Comparison of ENCODE assay signal across 14 mouse cellular contexts in the genomic region with DNA sequence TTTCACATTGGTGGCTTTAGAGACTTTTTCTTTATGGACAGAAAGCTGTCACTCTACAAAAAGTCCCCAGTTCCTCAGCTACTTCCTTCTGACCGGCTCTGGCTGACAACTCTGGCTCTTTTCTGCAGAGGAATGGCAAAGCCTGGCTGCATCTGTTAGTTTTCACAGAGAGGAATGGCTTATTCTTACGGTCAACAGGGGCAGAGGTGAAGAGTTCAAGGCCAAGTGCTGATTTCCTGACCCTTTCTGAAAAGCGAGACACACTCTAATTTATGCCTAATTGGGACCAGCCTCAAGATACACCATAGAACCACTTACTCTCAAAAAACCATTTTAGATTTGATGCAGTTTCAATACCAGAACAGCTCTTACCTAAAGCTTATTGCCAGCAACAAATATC. TPM values are rescaled to one million over a fixed set of nuclear protein-coding genes. Genes with fewer than 3 reads are reported as not detected.
A peak's percentile ranks its signal among the peaks of the same experiment; 100 is the strongest.
DNase-seq lines count a peak whose midpoint lies in the region; ATAC-seq and TF ChIP-seq lines count a peak whose summit lies in the region.
"Had no signal": no experiment of that assay in that cellular context is flagged by ENCODE, and none has a peak within 500 bp of the region (broad histone marks: within the 10 kb centered on the region; RNA-seq: fewer than 3 reads in every experiment).

No protein-coding gene starts in this region.

- H3K27ac ChIP-seq in layer of hippocampus, adult 2 months, result peak overlapping the region; percentile 62
- H3K27ac ChIP-seq in embryonic facial prominence, embryonic 13.5 days, result peak overlapping the region; percentile 14; the same call in 1 of the 2 replicates
- peak overlapping the region; percentile 48 for H3K27ac ChIP-seq in neural tube, embryonic 15.5 days (replicated peaks)

- no peak overlapping the region for H3K4me3 ChIP-seq in layer of hippocampus, adult 2 months
- no peak overlapping the region for H3K4me3 ChIP-seq in embryonic facial prominence, embryonic 13.5 days
- no peak overlapping the region for H3K4me3 ChIP-seq in neural tube, embryonic 15.5 days (replicated peaks)
- H3K4me3 ChIP-seq: forebrain, embryonic 13.5 days; megakaryocyte, embryonic 14.5 days; neural tube, embryonic 12.5 days had no signal

- 18% methylated on average over 3 of the region's 3 CpGs for WGBS in embryonic facial prominence, embryonic 13.5 days
- 11% methylated on average over 3 of the region's 3 CpGs for WGBS in neural tube, embryonic 15.5 days

- H3K4me1 ChIP-seq in embryonic facial prominence, embryonic 13.5 days, result peaks cover 21% of the 10 kb centered on the region
- H3K4me1 ChIP-seq in neural tube, embryonic 15.5 days, result peaks cover 29% of the 10 kb centered on the region

- H3K27me3 ChIP-seq in embryonic facial prominence, embryonic 13.5 days, result no peaks in the 10 kb centered on the region
- H3K27me3 ChIP-seq in neural tube, embryonic 15.5 days (replicated peaks), result no peaks in the 10 kb centered on the region
- H3K27me3 ChIP-seq: CH12.LX; forebrain, embryonic 13.5 days; megakaryocyte, embryonic 14.5 days; neural tube, embryonic 12.5 days had no signal

- no peak for DNase-seq in layer of hippocampus, adult 2 months (ENCODE audit: low spot score in 2 of 2)
- no peak for DNase-seq in layer of hippocampus, postnatal 14 days (ENCODE audit: low spot score in 2 of 2)
- peak; percentile 80 for DNase-seq in embryo, embryonic 10.5 days (ENCODE audit: low spot score)
- no peak for DNase-seq in ovary, postnatal 10 days (ENCODE audit: low spot score)
- DNase-seq in thymus, postnatal 25 days, result no peak
- DNase-seq: cerebellum, adult 11 months; heart, postnatal 10 days; right cerebral cortex, postnatal 14 days had no signal

- H3K4me2 ChIP-seq in embryonic facial prominence, embryonic 13.5 days, result no peak overlapping the region
- H3K4me2 ChIP-seq in neural tube, embryonic 15.5 days, result no peak overlapping the region
- H3K4me2 ChIP-seq: forebrain, embryonic 13.5 days had no signal

- no peak for TF ChIP-seq CTCF in layer of hippocampus, adult 2 months (conservative IDR thresholded peaks at IDR 0.05)

- no peaks in the 10 kb centered on the region for H3K9me3 ChIP-seq in embryonic facial prominence, embryonic 13.5 days
- H3K9me3 ChIP-seq in neural tube, embryonic 15.5 days (replicated peaks), result no peaks in the 10 kb centered on the region
- H3K9me3 ChIP-seq: forebrain, embryonic 13.5 days; megakaryocyte, embryonic 14.5 days; neural tube, embryonic 12.5 days had no signal

- ATAC-seq in embryonic facial prominence, embryonic 13.5 days (ENCODE audit: insufficient number of reproducible peaks, insufficient read depth, low FRiP score, low TSS enrichment, low read depth), result no peak
- ATAC-seq in neural tube, embryonic 15.5 days (ENCODE audit: low FRiP score), result no peak
- ATAC-seq: forebrain, embryonic 13.5 days had no signal

- H3K36me3 ChIP-seq in embryonic facial prominence, embryonic 13.5 days, result peaks cover 18% of the 10 kb centered on the region; the same call in 1 of the 2 replicates
- no peaks in the 10 kb centered on the region for H3K36me3 ChIP-seq in neural tube, embryonic 15.5 days

- H3K9ac ChIP-seq in embryonic facial prominence, embryonic 13.5 days, result no peak overlapping the region
- H3K9ac ChIP-seq in neural tube, embryonic 15.5 days (replicated peaks), result no peak overlapping the region
- H3K9ac ChIP-seq: neural tube, embryonic 12.5 days had no signal

RNA-seq across cellular contexts. Expression of a gene that starts 57.8 kb away (rescaled TPM):
- 10 to 100 TPM; 39.4 to 41.1 TPM for total RNA-seq in layer of hippocampus, adult 2 months (2021)
- total RNA-seq in layer of hippocampus, postnatal 14 days (2021), result 10 to 100 TPM; 60.3 to 61.9 TPM
- polyA plus RNA-seq in embryonic facial prominence, embryonic 13.5 days (2015; fragmentation: Nextera tagmentation; extraction: Ambion mirVana), result 21.5 and 23.5 TPM in 2 replicates
- 33.7 and 38.1 TPM in 2 replicates for polyA plus RNA-seq in neural tube, embryonic 15.5 days (2015; fragmentation: Nextera tagmentation; extraction: Ambion mirVana)
